Mouse (Mus musculus): ENCODE data around the gene Entpd1. TPM values are rescaled to one million over a fixed set of nuclear protein-coding genes. Genes with fewer than 3 reads are reported as not detected.

Entpd1 gene
- polyA plus RNA-seq, 1 experiment from 2014 or later: 11.7 TPM

- Histone ChIP-seq H3K4me2 (ENCODE audit: low read length) (no peak overlapping the region), H3K4me1 (replicated peaks; ENCODE audit: control insufficient read depth, insufficient read depth, low read length) (peaks cover 7% of the 10 kb centered on the region), H3K9me3 (ENCODE audit: control insufficient read depth, low read length) (no peaks in the 10 kb centered on the region), H3K36me3 (ENCODE audit: control insufficient read depth, insufficient read depth, low read length) (no peaks in the 10 kb centered on the region), H3K4me3 (ENCODE audit: low read depth, low read length) (no peak overlapping the region), H3K27me3 (replicated peaks; ENCODE audit: control insufficient read depth, insufficient read depth, low read length) (no peaks in the 10 kb centered on the region), H3K27ac (ENCODE audit: low read depth) (no peak overlapping the region), H3K9ac (ENCODE audit: low read length) (no peak overlapping the region)
- no peak for DNase-seq (ENCODE audit: low spot score)
- ATAC-seq (replicated peaks; ENCODE audit: low FRiP score, low TSS enrichment, low read depth): no peak
- 53% methylated on average over 6 of the region's 6 CpGs for WGBS
Measured at GRCm38 (mm10) chr19:40646379-40646778, 34.2 kb downstream of the Entpd1 start.

- H3K27me3 ChIP-seq (replicated peaks; ENCODE audit: control insufficient read depth, insufficient read depth, low read length): no peaks in the 10 kb centered on the region
- no peaks in the 10 kb centered on the region for H3K9me3 ChIP-seq (ENCODE audit: control insufficient read depth, low read length)
- H3K36me3 ChIP-seq (ENCODE audit: control insufficient read depth, insufficient read depth, low read length): no peaks in the 10 kb centered on the region
- H3K9ac ChIP-seq (ENCODE audit: low read length): no peak overlapping the region
- H3K4me3 ChIP-seq (ENCODE audit: low read depth, low read length): no peak overlapping the region
- 50% methylated on average over 9 of the region's 9 CpGs for WGBS
- H3K4me2 ChIP-seq (ENCODE audit: low read length): no peak overlapping the region
- peaks cover 7% of the 10 kb centered on the region for H3K4me1 ChIP-seq (replicated peaks; ENCODE audit: control insufficient read depth, insufficient read depth, low read length)
- ATAC-seq (replicated peaks; ENCODE audit: low FRiP score, low TSS enrichment, low read depth) (no peak), DNase-seq (ENCODE audit: low spot score) (no peak)
- H3K27ac ChIP-seq (ENCODE audit: low read depth): no peak overlapping the region
Measured at GRCm38 (mm10) chr19:40647319-40648158, 35.4 kb downstream of the Entpd1 start.

- no peaks in the 10 kb centered on the region for H3K9me3 ChIP-seq (ENCODE audit: control insufficient read depth, low read length)
- ATAC-seq (replicated peaks; ENCODE audit: low FRiP score, low TSS enrichment, low read depth) (no peak), DNase-seq (ENCODE audit: low spot score) (no peak)
- H3K27ac ChIP-seq (ENCODE audit: low read depth): no peak overlapping the region
- H3K9ac ChIP-seq (ENCODE audit: low read length): no peak overlapping the region
- H3K36me3 ChIP-seq (ENCODE audit: control insufficient read depth, insufficient read depth, low read length): no peaks in the 10 kb centered on the region
- 39% methylated on average over 5 of the region's 5 CpGs for WGBS
- no peak overlapping the region for H3K4me3 ChIP-seq (ENCODE audit: low read depth, low read length)
- H3K4me1 ChIP-seq (replicated peaks; ENCODE audit: control insufficient read depth, insufficient read depth, low read length): peaks cover 7% of the 10 kb centered on the region
- no peaks in the 10 kb centered on the region for H3K27me3 ChIP-seq (replicated peaks; ENCODE audit: control insufficient read depth, insufficient read depth, low read length)
- H3K4me2 ChIP-seq (ENCODE audit: low read length): no peak overlapping the region
Measured at GRCm38 (mm10) chr19:40650090-40650489, 37.9 kb downstream of the Entpd1 start.

GRCm38 (mm10) chr19:40656207-40656606 is 44.0 kb downstream of the Entpd1 start:
- H3K4me1 ChIP-seq (replicated peaks; ENCODE audit: control insufficient read depth, insufficient read depth, low read length): peaks cover 8% of the 10 kb centered on the region; the same call in 1 of the 2 replicates
- no peak for ATAC-seq (replicated peaks; ENCODE audit: low FRiP score, low TSS enrichment, low read depth)
- 88% methylated on average over 5 of the region's 5 CpGs for WGBS

GRCm38 (mm10) chr19:40658281-40658680 is 46.1 kb downstream of the Entpd1 start:
- DNase-seq (ENCODE audit: low spot score) (no peak), ATAC-seq (replicated peaks; ENCODE audit: low FRiP score, low TSS enrichment, low read depth) (no peak)
- Histone ChIP-seq H3K27ac (ENCODE audit: low read depth) (no peak overlapping the region), H3K9me3 (ENCODE audit: control insufficient read depth, low read length) (no peaks in the 10 kb centered on the region), H3K9ac (ENCODE audit: low read length) (no peak overlapping the region), H3K4me2 (ENCODE audit: low read length) (no peak overlapping the region), H3K36me3 (ENCODE audit: control insufficient read depth, insufficient read depth, low read length) (no peaks in the 10 kb centered on the region), H3K4me3 (ENCODE audit: low read depth, low read length) (no peak overlapping the region), H3K4me1 (replicated peaks; ENCODE audit: control insufficient read depth, insufficient read depth, low read length) (peaks cover 8% of the 10 kb centered on the region; the same call in 1 of the 2 replicates), H3K27me3 (replicated peaks; ENCODE audit: control insufficient read depth, insufficient read depth, low read length) (no peaks in the 10 kb centered on the region)
- WGBS: 56% methylated on average over 6 of the region's 6 CpGs

More at GRCm38 (mm10) chr19:40656207-40656606, 44.0 kb downstream of the Entpd1 start:
- H3K27me3 ChIP-seq (replicated peaks; ENCODE audit: control insufficient read depth, insufficient read depth, low read length): no peaks in the 10 kb centered on the region
- no peak overlapping the region for H3K27ac ChIP-seq (ENCODE audit: low read depth)
- H3K4me2 ChIP-seq (ENCODE audit: low read length): no peak overlapping the region
- H3K4me3 ChIP-seq (ENCODE audit: low read depth, low read length): no peak overlapping the region
- H3K9me3 ChIP-seq (ENCODE audit: control insufficient read depth, low read length): no peaks in the 10 kb centered on the region
- no peak overlapping the region for H3K9ac ChIP-seq (ENCODE audit: low read length)
- no peaks in the 10 kb centered on the region for H3K36me3 ChIP-seq (ENCODE audit: control insufficient read depth, insufficient read depth, low read length)
- no peak for DNase-seq (ENCODE audit: low spot score)

- no peak overlapping the region for H3K27ac ChIP-seq (ENCODE audit: low read depth)
- ATAC-seq (replicated peaks; ENCODE audit: low FRiP score, low TSS enrichment, low read depth) (no peak), DNase-seq (ENCODE audit: low spot score) (no peak)
- H3K4me2 ChIP-seq (ENCODE audit: low read length): peak overlapping the region; percentile 58
- H3K9ac ChIP-seq (ENCODE audit: low read length): no peak overlapping the region
- no peaks in the 10 kb centered on the region for H3K36me3 ChIP-seq (ENCODE audit: control insufficient read depth, insufficient read depth, low read length)
- H3K9me3 ChIP-seq (ENCODE audit: control insufficient read depth, low read length): no peaks in the 10 kb centered on the region
- no peaks in the 10 kb centered on the region for H3K27me3 ChIP-seq (replicated peaks; ENCODE audit: control insufficient read depth, insufficient read depth, low read length)
- WGBS: 54% methylated on average over 5 of the region's 5 CpGs
- no peak overlapping the region for H3K4me3 ChIP-seq (ENCODE audit: low read depth, low read length)
- H3K4me1 ChIP-seq (replicated peaks; ENCODE audit: control insufficient read depth, insufficient read depth, low read length): peaks cover 8% of the 10 kb centered on the region; the same call in 1 of the 2 replicates
Measured at GRCm38 (mm10) chr19:40658935-40659334, 46.8 kb downstream of the Entpd1 start.

GRCm38 (mm10) chr19:40659651-40660478 is 47.7 kb downstream of the Entpd1 start:
- H3K27me3 ChIP-seq (replicated peaks; ENCODE audit: control insufficient read depth, insufficient read depth, low read length): no peaks in the 10 kb centered on the region
- 3% methylated on average over 16 of the region's 16 CpGs for WGBS
- DNase-seq (ENCODE audit: low spot score): peak; percentile 64

GRCm38 (mm10) chr19:40660510-40660909 is 48.3 kb downstream of the Entpd1 start:
- peak overlapping the region; percentile 27 for H3K9ac ChIP-seq (ENCODE audit: low read length)
- H3K27me3 ChIP-seq (replicated peaks; ENCODE audit: control insufficient read depth, insufficient read depth, low read length): no peaks in the 10 kb centered on the region
- no peaks in the 10 kb centered on the region for H3K36me3 ChIP-seq (ENCODE audit: control insufficient read depth, insufficient read depth, low read length)
- ATAC-seq (replicated peaks; ENCODE audit: low FRiP score, low TSS enrichment, low read depth) (no peak), DNase-seq (ENCODE audit: low spot score) (no peak)
- H3K4me3 ChIP-seq (ENCODE audit: low read depth, low read length): peak overlapping the region; percentile 30
- 24% methylated on average over 9 of the region's 9 CpGs for WGBS
- peak overlapping the region; percentile 64 for H3K27ac ChIP-seq (ENCODE audit: low read depth)
- no peaks in the 10 kb centered on the region for H3K9me3 ChIP-seq (ENCODE audit: control insufficient read depth, low read length)
- peak overlapping the region; percentile 58 for H3K4me2 ChIP-seq (ENCODE audit: low read length)
- peaks cover 8% of the 10 kb centered on the region; the same call in 1 of the 2 replicates for H3K4me1 ChIP-seq (replicated peaks; ENCODE audit: control insufficient read depth, insufficient read depth, low read length)

More at GRCm38 (mm10) chr19:40659651-40660478, 47.7 kb downstream of the Entpd1 start:
- Histone ChIP-seq H3K4me3 (ENCODE audit: low read depth, low read length) (peak overlapping the region; percentile 30), H3K9me3 (ENCODE audit: control insufficient read depth, low read length) (no peaks in the 10 kb centered on the region), H3K36me3 (ENCODE audit: control insufficient read depth, insufficient read depth, low read length) (no peaks in the 10 kb centered on the region), H3K4me2 (ENCODE audit: low read length) (peak overlapping the region; percentile 58), H3K4me1 (replicated peaks; ENCODE audit: control insufficient read depth, insufficient read depth, low read length) (peaks cover 8% of the 10 kb centered on the region; the same call in 1 of the 2 replicates), H3K9ac (ENCODE audit: low read length) (peak overlapping the region; percentile 27), H3K27ac (ENCODE audit: low read depth) (peak overlapping the region; percentile 64)
- ATAC-seq (replicated peaks; ENCODE audit: low FRiP score, low TSS enrichment, low read depth): no peak
